Mouse (Mus musculus): Measurements from ENCODE around the gene Scml4. TPM values are rescaled to one million over a fixed set of nuclear protein-coding genes. Genes with fewer than 3 reads are reported as not detected.
A peak's percentile ranks its signal among the peaks of the same experiment; 100 is the strongest.

The Scml4 gene
- 1.2 and 1.3 TPM in 2 replicates for polyA plus RNA-seq (2012; rRNA removed)

- Histone ChIP-seq H3K4me3 (ENCODE audit: insufficient read depth, low read length) (peak within 1 kb of the TSS; percentile 37), H3K27ac (ENCODE audit: insufficient read depth, low read length) (no peak within 1 kb of the TSS), H3K4me1 (ENCODE audit: control insufficient read depth, insufficient read depth, low read length) (peaks cover 3% of the 10 kb centered on the region; the same call in 1 of the 2 replicates)
- TF ChIP-seq POLR2A (IDR thresholded peaks at IDR 0.05; ENCODE audit: extremely low read depth, insufficient read depth, low read length) (0 out of 2 replicates have a peak, but pooled peaks have one; percentile 18), CTCF (IDR thresholded peaks at IDR 0.05; ENCODE audit: extremely low read depth, insufficient read depth, low read length) (no peak)
These were observed at the start of gene Scml4 for GRCm38 (mm10) chr10:42860159-42860911. Scml4 (plus strand) TSS chr10:42860370.

- TF ChIP-seq POLR2A (IDR thresholded peaks at IDR 0.05; ENCODE audit: extremely low read depth, insufficient read depth, low read length), result no peak
- no peaks in the 10 kb centered on the region for H3K4me1 ChIP-seq (ENCODE audit: control insufficient read depth, insufficient read depth, low read length)
These were observed 34.2 kb upstream of the Scml4 start for GRCm38 (mm10) chr10:42825923-42826322.

GRCm38 (mm10) chr10:42827155-42827554 is 33.0 kb upstream of the Scml4 start:
- H3K27ac ChIP-seq (ENCODE audit: insufficient read depth, low read length), result no peak overlapping the region
- no peak for TF ChIP-seq POLR2A (IDR thresholded peaks at IDR 0.05; ENCODE audit: extremely low read depth, insufficient read depth, low read length)
- TF ChIP-seq CTCF (IDR thresholded peaks at IDR 0.05; ENCODE audit: extremely low read depth, insufficient read depth, low read length), result no peak

More at GRCm38 (mm10) chr10:42825923-42826322, 34.2 kb upstream of the Scml4 start:
- Histone ChIP-seq H3K4me3 (ENCODE audit: insufficient read depth, low read length) (no peak overlapping the region), H3K27ac (ENCODE audit: insufficient read depth, low read length) (no peak overlapping the region)

GRCm38 (mm10) chr10:42830007-42830406 is 30.2 kb upstream of the Scml4 start:
- no peak overlapping the region for H3K4me3 ChIP-seq (ENCODE audit: insufficient read depth, low read length)
- no peak for TF ChIP-seq CTCF (IDR thresholded peaks at IDR 0.05; ENCODE audit: extremely low read depth, insufficient read depth, low read length)
- TF ChIP-seq POLR2A (IDR thresholded peaks at IDR 0.05; ENCODE audit: extremely low read depth, insufficient read depth, low read length), result no peak
- H3K27ac ChIP-seq (ENCODE audit: insufficient read depth, low read length), result no peak overlapping the region
- H3K4me1 ChIP-seq (ENCODE audit: control insufficient read depth, insufficient read depth, low read length), result no peaks in the 10 kb centered on the region

More at GRCm38 (mm10) chr10:42827155-42827554, 33.0 kb upstream of the Scml4 start:
- H3K4me1 ChIP-seq (ENCODE audit: control insufficient read depth, insufficient read depth, low read length), result no peaks in the 10 kb centered on the region
- H3K4me3 ChIP-seq (ENCODE audit: insufficient read depth, low read length), result no peak overlapping the region

GRCm38 (mm10) chr10:42830409-42830808 is 29.8 kb upstream of the Scml4 start:
- no peak overlapping the region for H3K27ac ChIP-seq (ENCODE audit: insufficient read depth, low read length)
- TF ChIP-seq CTCF (IDR thresholded peaks at IDR 0.05; ENCODE audit: extremely low read depth, insufficient read depth, low read length), result no peak
- TF ChIP-seq POLR2A (IDR thresholded peaks at IDR 0.05; ENCODE audit: extremely low read depth, insufficient read depth, low read length), result no peak
- no peak overlapping the region for H3K4me3 ChIP-seq (ENCODE audit: insufficient read depth, low read length)
- no peaks in the 10 kb centered on the region for H3K4me1 ChIP-seq (ENCODE audit: control insufficient read depth, insufficient read depth, low read length)

- no peak for TF ChIP-seq POLR2A (IDR thresholded peaks at IDR 0.05; ENCODE audit: extremely low read depth, insufficient read depth, low read length)
- TF ChIP-seq CTCF (IDR thresholded peaks at IDR 0.05; ENCODE audit: extremely low read depth, insufficient read depth, low read length), result peak; percentile 28; the same call in 1 of the 2 replicates
- Histone ChIP-seq H3K4me1 (ENCODE audit: control insufficient read depth, insufficient read depth, low read length) (no peaks in the 10 kb centered on the region), H3K27ac (ENCODE audit: insufficient read depth, low read length) (no peak overlapping the region), H3K4me3 (ENCODE audit: insufficient read depth, low read length) (no peak overlapping the region)
These were observed 27.5 kb upstream of the Scml4 start for GRCm38 (mm10) chr10:42832677-42833076.

- TF ChIP-seq POLR2A (IDR thresholded peaks at IDR 0.05; ENCODE audit: extremely low read depth, insufficient read depth, low read length), result no peak
- TF ChIP-seq CTCF (IDR thresholded peaks at IDR 0.05; ENCODE audit: extremely low read depth, insufficient read depth, low read length), result no peak
- no peak overlapping the region for H3K27ac ChIP-seq (ENCODE audit: insufficient read depth, low read length)
- H3K4me1 ChIP-seq (ENCODE audit: control insufficient read depth, insufficient read depth, low read length), result no peaks in the 10 kb centered on the region
- H3K4me3 ChIP-seq (ENCODE audit: insufficient read depth, low read length), result no peak overlapping the region
These were observed 26.1 kb upstream of the Scml4 start for GRCm38 (mm10) chr10:42833871-42834727.

GRCm38 (mm10) chr10:42838106-42838505 is 22.1 kb upstream of the Scml4 start:
- Histone ChIP-seq H3K4me1 (ENCODE audit: control insufficient read depth, insufficient read depth, low read length) (no peaks in the 10 kb centered on the region), H3K4me3 (ENCODE audit: insufficient read depth, low read length) (no peak overlapping the region), H3K27ac (ENCODE audit: insufficient read depth, low read length) (no peak overlapping the region)
- TF ChIP-seq CTCF (IDR thresholded peaks at IDR 0.05; ENCODE audit: extremely low read depth, insufficient read depth, low read length), result no peak
- no peak for TF ChIP-seq POLR2A (IDR thresholded peaks at IDR 0.05; ENCODE audit: extremely low read depth, insufficient read depth, low read length)

GRCm38 (mm10) chr10:42838736-42839135 is 21.4 kb upstream of the Scml4 start:
- no peak overlapping the region for H3K27ac ChIP-seq (ENCODE audit: insufficient read depth, low read length)
- TF ChIP-seq POLR2A (IDR thresholded peaks at IDR 0.05; ENCODE audit: extremely low read depth, insufficient read depth, low read length) (no peak), CTCF (IDR thresholded peaks at IDR 0.05; ENCODE audit: extremely low read depth, insufficient read depth, low read length) (no peak)
- no peak overlapping the region for H3K4me3 ChIP-seq (ENCODE audit: insufficient read depth, low read length)
- H3K4me1 ChIP-seq (ENCODE audit: control insufficient read depth, insufficient read depth, low read length), result no peaks in the 10 kb centered on the region

All from cortical plate, adult 2 months (tissue).